Mouse (Mus musculus) layer of hippocampus, adult 18-20 months (tissue): ENCODE data around the gene Fbxo27. TPM values are rescaled to one million over a fixed set of nuclear protein-coding genes. Genes with fewer than 3 reads are reported as not detected.
"Not testable (repeated sequence)": the region's sequence is repeated elsewhere in the genome, so short reads cannot be mapped to it uniquely, and the experiment has no call there.

ENCODE experiments used
- DNase-seq, 2 experiments: peaks; one replicate each; pipeline ENCODE4 v3.0.0; 2022; ENCODE audit warnings: low spot score in 2 of 2
- long read RNA-seq: library from polyadenylated mRNA; stranded (forward); transcript quantifications from one replicate; pipeline ENCODE4 v2.0.0, GENCODE M21; 2021
- total RNA-seq, 2 experiments: library from RNA; stranded (reverse); gene quantifications; 2 replicates each; pipeline ENCODE4 v1.2.3; 2021

Fbxo27 gene
- total RNA-seq = 10 to 100 TPM; 18.9 to 21.7 TPM
- long read RNA-seq, transcript Fbxo27-203 (5 exons, 1,948 nt) = major isoform, 14 of 32 reads
- long read RNA-seq, partial matches to known transcripts = 4 of 32 reads
- long read RNA-seq, other reads (novel, unspliced or antisense) = 14 of 32 reads

DNA sequence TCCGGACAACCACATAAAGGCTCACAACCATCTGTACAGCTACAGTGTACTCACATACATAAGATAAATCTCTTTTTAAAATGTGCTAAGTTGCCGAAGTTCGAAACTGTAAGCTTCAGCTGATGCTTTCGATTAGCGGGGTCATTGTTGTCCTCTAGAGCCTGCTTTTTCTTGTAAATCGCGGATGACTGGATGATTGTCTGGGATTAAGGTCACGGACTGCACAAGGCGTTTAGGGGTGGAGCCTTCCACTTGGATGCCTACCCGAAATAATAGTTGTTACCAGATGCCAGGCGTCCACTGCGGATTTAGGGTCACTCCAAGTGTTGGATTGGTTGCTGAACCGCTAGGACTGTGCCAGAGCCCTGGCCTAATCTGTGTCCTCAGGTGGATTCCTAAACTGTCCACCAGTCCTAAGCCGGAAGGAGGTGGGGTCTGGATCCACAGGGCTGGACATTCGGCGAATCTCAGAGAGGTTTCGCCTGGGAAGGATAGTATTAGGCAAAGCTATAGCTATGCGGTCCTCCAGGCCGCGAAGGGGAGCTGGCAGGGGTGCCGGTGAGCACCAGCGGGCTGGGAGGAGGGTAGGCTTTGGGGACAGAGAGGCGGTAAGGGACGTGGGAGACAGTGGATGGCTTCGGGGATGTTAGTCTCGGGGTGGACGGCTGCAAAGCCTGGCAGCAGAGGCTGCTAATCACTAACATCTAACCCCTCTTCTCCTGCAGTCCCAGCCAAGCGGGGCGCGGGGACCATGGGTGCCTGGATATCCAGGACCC is at the start of gene Fbxo27:
Gene Fbxo27, plus strand, starts transcription at position 305 of the 776 bp plus-strand sequence.
- peak; percentile 43 to 46 for DNase-seq

DNA sequence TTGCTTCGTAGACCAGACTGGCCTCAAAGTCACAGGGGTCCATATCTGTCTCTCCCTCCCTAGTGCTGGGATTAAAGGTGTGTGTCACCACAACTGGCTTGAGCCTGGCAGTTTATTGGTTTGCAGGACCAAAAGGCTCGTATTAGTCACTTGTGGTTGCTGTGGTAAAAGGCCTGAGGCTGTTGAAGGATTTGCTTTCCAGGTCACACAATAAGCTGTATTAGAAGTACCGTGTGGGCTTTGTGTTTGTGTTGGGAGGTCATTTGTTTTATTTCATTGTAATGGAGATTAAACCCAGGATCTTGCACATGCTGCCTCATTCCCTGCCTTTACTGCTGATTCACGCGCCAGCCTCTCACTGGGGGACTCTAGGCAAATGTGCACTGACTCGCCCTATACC is 47.3 kb upstream of the Fbxo27 start:
- DNase-seq = no peak

DNA sequence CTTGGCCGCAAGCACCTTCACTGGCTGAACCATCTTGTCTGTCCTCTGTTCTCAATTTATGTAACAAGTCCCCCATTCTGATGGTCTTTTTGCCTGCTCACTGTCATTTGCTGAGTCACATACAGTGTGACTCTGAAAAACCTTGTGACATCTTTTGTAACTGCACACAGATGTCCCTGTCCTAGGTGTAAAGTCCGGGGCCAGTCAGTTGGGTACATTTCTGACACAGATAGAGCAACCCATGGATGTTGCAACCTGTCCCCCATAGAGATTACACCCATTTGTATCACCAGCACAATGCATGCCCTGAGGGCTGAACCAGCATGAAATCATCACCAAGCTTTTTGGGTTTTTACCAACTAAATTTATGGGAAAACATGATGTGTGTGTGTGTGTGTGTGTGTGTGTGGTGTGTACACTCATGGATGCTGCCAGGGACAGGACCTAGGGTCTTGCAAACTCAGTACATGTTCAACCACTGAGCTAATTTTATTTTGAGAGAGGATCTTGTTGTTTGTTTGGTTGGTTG is 46.6 kb upstream of the Fbxo27 start:
- no peak for DNase-seq

DNA sequence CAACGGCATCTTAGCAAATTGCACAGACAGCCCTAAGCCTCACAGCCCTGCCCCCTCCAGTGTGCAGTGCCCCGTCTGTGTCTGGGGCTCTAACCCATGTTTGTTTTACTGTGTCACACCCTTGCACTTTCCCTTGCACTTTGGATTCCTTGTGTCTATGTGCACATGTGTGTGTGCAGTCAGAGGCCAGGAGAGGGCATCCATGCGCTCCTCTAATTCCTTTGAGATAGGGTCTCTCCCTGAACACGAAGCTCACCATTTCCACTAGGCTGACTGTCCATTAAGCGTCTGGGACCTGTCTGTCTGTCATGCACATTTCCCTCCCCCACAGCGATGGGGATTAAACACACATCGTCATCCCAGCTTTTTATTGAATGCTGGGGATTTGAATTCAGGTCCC is 45.6 kb upstream of the Fbxo27 start:
- DNase-seq = no peak

DNA sequence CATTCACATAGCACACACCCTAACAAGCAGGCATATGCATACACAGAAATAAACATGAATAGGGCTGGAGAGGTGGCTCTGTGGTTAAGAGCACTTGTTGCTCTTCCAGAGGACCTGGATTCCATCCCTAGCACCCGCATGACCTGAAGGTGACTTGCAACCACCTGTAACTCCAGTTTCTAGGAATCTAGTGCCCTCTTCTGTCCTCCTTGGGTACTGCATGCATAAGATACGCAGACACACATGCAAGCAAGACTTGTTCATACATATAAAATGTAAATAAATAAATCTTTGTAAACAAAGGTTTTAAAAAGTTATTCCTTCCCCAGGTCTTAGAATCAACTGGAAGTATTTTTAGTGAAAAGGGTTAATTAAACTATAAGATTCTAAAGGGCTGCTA is 41.5 kb upstream of the Fbxo27 start:
- DNase-seq = no peak

DNA sequence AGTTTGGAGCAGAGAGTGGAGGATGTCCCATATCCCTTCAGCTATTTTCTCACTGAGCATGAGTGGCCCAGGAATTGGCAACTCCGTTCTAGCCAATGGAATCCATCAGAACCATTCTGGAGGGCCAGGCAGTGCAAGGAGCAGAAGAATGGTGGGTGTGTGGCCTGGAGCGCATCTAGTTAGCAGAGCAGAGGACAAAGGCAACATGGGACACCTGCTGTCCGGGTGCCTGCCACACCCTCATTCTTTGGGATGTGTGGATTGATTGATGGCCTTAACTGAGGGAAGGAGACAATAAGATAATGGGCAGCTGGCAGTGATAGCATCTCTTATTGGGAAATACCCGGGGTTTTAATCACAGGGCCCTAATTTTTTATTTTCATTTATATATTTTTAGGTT is 36.2 kb upstream of the Fbxo27 start:
- no peak for DNase-seq

DNA sequence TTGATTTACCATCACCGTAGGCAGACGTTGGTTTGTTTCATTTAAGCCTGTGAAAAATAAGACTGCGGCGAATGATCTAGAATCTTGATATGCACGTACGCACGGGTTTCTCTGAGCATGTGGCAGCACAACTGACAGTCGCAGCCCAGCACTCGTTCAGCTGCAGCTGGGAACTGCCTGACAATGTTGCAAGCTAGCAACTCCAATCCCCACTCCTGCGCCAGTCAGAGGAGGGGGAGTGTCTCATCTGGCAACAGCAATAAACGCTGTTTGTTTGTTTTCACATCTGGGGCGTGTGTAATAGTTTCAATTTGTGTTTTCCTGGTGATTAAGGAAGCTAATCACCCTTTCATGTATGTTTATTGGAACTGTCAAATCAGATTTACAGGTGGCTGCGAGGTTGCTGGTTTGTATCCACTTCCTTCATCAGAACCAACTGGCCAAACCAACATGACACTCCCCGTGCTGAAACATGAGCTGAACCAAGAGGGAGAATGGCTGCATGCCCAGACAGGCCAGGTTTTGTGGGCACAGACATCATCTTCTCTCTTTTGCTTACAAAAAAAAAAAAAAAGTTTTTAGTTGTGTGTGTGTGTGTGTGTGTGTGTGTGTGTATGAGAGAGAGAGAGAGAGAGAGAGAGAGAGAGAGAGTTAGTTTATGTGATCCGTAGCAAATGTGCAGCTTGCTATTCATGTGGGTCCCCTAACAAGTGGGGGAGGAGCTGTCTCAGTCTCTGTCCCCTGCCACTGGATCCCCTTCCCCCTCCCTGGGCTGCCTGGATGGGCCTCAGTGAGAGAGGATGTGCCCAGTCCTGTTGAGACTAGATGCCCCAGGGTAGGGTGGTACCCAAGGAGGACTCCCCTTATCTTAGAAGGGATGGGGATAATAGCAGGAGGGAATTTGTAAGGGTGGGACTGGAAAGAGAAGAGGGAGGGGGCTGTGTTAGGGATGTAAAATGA is 26.7 kb upstream of the Fbxo27 start:
- peak in 1 of 2 experiments; percentile 20 for DNase-seq

DNA sequence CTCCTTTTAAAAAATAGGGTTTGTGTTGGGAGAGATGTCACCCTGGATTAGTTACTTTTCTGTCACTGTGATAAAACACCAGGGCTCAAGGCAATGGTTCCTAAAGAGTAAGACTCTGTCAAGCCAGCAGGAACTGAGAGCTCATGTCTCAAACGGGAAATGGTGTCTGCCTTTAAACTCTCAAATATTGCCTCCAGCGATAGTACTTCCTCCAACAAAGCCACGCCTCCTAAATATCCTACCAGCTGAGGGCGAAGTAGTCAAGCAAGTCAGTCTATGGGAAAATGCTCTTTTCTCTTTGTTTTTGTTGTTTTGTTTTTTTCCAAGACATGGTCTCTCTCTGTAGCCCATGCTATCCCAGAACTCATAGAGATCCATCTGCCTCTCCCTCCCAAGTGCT is 21.5 kb upstream of the Fbxo27 start:
- DNase-seq = no peak

DNA sequence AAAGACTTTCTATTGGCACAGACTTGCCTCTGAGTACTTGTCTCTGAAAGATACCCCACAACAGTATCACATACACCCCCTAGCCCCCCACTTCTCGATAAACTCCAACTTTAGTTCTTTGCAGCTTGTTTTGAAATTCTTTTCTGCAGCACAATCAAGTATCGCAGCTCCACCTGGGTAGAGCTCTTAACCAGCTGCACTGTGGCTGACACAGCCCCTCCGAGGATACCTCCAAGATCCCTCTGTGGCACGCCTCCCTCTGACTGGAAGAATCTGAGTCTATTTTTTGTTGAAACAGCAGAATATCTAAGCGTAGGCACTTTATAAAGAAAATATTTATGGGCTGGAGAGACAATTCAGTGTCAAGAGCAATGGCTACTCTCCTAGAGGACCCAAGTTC is 20.4 kb upstream of the Fbxo27 start:
- DNase-seq = no peak

DNA sequence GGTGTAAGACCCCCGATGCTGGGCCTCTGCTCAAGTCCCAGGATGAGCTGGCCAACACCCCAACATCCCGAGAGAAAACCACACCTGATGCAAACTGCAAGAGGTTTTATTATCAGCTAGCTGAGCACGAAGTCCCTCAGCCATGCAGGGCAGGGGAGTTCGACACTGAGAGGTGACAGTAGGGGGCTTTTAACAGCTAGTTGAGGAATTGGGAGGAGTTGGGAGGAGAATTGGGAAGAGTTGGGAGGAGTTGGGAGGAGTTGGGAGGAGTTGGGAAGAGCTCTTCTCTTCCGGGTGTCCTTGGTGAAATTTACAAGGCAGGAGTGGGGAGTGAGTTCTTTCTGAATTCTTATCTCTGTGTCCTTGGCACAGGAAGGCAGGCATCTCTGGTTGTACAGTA is 19.9 kb upstream of the Fbxo27 start:
- not testable (repeated sequence) for DNase-seq

DNA sequence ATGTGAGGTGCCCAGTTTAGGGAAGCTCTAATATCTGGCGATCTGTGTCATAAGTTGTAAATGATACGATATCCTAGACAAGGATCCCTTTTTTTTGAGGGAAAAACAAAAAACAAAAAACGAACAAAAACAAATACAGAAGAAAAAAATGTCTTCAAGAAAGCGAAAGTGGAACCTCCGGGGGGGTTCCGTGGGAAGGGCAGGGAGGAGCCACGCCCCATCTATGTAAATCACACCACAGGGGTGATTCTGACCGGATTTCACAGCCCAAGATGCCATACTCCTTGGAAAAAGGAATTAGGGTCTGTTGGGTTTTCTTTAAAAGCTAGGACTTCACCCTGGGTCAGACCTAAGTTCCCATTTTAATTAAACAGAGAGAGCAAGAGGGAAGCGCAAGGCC is 17.7 kb upstream of the Fbxo27 start:
- no peak for DNase-seq

DNA sequence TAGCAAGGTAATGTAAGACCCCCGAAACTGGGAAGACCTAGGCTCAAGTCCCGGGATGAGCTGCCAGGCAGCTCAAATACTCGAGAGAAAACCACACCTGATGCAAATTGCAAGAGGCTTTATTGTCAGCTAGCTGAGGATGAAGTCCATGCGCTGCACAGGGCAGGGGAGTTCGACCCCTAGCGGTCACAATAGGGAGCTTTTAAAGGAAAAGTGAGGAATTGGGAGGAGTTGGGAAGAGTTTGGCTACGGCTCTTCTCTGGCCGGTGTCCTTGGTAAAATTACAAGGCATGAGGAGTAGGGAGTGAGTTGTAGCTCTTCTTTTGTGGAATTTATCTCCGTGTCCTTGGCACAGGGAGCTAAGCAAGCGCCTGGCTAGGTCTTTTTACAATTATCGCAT is 16.9 kb upstream of the Fbxo27 start:
- no peak for DNase-seq

DNA sequence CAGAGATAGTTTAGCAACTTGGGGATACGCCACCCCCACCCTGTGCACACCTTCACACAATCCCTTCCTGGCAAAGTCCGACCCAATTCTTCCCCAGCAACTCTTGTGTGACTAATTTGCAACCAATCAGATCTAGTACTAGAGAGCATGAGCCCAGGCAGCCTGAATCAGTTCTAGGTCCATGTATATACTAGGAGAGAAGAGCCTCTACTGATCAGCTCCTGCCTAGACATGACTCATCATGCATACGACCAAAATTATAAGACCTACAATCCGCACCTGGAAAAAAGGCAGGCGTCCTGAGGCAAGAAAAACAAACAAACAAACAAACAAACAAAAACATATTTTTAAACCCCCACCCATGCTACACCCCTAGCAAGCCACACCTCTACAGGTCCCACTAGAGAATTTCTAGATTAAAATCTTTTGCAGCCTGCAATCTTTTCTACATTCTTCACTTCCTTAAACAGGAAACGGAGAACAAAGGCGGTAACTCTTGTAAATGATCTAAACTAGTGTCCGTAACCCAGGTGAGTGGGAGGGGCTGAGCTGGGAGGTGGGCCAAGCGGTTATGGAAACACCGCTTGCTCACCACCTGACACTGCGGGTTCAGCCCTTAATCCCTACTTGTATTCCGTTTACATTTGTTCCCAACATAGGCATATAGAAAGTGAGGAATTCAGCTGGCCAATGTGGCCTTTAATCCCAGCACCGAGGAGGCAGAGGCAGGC is 15.7 kb upstream of the Fbxo27 start:
- DNase-seq = no peak

DNA sequence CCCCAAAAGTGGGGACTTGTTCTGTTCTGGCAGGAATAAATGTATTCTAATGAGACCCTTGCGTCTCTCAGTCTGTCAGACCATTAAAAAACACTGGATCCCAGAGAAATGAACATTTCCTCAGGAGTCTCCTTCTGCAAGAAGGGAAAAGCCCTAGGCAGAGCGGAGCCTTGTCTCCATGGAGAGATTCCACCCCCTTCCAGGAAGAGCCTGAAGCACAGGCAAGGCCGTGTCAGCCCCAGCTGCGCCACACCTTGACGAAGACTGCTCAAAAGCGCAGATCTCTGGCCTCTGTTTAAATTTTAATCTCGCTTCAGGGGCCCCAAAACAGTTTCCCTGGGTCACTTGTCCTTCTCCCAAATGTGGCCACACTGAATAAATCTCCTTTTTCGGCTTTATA is 15.0 kb upstream of the Fbxo27 start:
- DNase-seq = no peak

DNA sequence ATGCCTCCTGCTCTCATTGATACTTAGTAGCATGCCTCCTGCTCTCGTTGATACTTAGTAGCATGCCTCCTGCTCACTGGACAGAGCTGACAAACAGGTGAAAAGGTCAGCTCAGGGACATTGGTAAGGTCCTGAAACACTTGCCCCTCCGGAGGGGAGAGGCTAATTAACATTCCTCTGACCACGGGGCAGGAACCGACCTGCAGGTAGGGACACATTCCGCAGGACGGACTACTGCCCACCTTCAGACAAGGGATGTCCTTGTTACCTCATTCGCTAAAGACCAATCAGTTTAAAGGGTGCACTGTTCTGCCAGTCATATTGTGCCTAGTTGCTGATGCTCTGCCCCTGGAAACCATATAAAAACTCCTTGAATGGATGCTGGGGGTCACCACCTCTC is 1.6 kb upstream of the Fbxo27 start:
- no peak for DNase-seq

DNA sequence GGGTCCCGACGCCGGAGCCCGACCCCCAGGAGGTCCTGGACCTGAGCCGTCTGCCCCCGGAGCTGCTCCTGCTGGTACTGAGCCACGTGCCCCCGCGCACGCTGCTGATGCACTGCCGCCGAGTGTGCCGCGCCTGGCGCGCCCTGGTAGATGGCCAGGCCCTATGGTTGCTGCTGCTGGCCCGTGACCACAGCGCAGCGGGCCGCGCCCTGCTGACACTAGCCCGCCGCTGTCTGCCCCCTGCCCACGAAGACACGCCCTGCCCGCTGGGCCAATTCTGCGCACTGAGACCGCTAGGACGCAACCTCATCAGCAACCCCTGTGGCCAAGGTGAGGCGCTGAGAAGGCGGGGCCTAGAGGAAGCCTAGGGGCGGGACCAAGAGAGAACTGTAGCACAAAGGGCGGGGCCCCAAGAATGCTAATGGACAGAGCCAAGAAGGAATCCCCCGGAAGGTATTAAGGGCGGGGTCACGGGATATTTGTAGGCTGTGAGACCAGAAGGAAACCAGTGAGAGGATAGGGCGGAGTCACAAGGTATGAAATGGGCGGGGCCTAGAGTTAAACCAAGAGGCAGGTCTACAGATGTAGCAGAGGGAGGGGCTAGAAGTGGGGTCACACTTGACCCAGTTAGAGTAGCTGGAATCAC is 795 bp downstream of the Fbxo27 start:
- peak; percentile 65 to 74 for DNase-seq

DNA sequence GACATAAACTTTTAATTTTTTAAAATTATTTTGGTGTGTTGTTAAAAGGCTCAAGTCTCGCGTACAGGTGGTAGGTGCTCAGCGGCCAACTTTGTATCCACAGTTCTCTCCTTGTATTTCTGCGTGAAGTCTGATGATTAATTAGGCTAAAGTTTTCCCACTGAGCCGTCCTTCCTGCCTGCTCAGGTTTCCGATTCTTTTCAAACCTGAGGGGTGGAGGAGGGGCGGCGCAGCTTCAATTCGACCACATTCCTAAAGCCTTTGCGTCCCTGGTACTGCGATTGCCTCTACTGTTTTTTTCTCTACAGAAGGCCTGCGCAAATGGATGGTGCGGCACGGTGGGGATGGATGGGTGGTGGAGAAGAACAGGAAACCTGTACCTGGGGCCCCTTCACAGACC is 1.8 kb downstream of the Fbxo27 start:
- DNase-seq = no peak

DNA sequence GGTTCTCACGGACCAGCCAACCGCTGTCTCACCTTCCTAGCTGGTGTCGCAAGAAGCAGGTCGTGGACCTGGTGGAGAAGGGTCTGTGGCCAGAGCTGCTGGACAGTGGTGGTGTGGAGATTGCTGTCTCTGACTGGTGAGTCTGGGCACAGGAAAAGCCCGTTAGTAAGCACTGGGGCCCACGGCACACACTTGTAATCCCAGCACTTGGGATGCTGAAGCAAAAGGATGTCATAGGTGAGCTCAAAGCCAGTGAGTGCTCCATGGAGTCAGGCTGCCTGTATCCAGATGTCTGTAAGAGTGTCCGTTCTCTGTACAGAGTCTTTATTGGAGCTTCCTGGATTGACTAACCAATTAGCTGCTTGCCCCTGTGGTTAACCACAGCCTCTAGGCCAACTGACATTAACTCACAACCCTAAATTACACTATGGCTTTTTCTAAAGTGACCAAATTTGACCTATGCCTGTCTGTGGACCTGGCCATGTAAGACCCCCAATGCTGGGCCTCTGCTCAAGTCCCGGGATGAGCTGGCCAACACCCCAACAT is 2.4 kb downstream of the Fbxo27 start:
- no peak for DNase-seq

DNA sequence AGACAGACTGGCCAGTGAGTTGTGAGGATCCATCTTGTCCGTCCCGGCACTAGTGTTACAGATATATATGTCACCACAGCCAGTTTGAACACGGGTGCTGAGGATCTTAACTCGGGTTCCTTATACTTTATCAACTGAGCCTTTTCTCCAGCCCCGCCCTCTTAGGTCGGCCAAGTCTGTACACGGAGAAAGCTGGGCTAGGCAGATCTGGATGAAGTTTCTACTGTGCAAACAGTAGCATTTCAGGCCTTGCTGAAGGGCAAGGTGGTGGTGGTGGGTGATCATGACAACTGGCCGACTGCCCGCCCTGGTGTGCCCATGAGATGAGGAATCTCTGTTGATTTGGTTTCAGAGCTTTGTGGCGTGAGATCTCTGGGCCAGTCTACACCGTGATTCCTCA is 4.6 kb downstream of the Fbxo27 start:
- no peak for DNase-seq

DNA sequence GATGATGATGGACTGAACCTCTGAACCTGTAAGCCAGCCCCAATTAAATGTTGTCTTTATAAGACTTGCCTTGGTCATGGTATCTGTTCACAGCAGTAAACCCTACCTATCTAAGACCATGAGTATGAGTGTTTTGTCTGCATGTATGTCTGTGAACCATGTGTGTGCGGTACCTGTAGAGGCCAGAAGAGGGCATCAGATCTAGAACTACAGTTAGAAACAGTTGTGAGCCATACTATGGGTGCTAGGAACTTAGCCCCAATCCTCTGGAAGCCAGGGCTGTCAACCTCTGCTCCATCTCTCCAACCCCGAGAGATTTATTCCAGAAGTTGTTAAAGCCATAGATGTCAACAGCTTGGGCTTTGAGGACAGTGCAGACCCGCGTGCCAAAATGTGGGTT is 7.6 kb downstream of the Fbxo27 start:
- no peak for DNase-seq
